Mouse (Mus musculus): Measurements from ENCODE around the gene Tmod2. TPM values are rescaled to one million over a fixed set of nuclear protein-coding genes. Genes with fewer than 3 reads are reported as not detected.

Tmod2 gene
- polyA plus RNA-seq, 1 experiment from 2014 or later = 22.8 TPM

DNA sequence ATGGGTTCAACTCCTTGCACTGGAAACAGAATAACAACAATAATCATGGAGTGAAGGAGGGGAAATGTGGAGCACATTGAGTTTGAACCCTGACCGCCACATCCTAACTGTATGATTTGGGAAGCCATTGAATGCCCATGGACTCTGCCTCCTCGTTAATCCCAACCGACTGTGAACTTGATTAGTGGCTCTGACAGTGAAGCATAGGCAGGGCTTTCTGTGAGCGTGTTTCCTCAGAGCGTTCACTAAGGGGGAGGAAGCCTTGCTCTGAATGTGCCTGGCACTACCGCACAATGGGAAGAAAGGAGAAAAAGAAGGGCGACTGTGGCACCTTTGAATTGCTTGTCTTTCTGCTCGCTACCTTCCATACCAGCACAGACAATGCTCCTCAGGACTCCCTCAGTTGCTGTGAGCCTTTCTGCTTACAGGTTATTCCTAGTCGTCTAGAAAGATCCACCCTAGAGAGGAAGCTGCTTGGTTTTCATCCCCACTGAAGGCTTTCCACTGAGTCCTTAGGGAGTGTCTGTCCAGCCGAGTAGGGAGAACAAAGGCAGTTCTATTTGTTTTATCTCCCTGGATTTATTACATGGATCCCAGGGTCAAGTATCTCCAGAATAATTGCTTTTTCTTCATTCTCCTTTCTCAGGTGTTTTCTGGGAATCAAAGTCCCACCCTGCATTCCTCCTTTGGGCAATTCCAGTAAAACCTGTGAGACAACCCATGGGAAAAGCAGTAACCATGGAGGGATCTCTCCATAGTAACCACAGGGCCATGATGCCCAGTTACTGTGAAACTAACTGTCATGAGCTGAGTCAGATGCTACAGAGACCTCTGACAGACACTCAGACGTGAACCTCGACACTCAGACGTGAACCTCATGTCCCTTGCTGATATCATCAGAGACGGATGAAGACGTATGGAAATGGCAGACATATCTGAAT, 21.0 kb downstream of the Tmod2 start:
- Histone ChIP-seq H3K9ac (ENCODE audit: low read depth, low read length) (no peak overlapping the region), H3K4me2 (replicated peaks; ENCODE audit: low read depth, low read length) (no peak overlapping the region), H3K4me3 (ENCODE audit: low read length) (no peak overlapping the region), H3K27ac (ENCODE audit: low read depth, low read length) (no peak overlapping the region), H3K36me3 (ENCODE audit: control insufficient read depth, insufficient read depth, low read length) (no peaks in the 10 kb centered on the region), H3K27me3 (ENCODE audit: control insufficient read depth, insufficient read depth, low read length) (no peaks in the 10 kb centered on the region), H3K9me3 (ENCODE audit: control insufficient read depth, low read length) (no peaks in the 10 kb centered on the region), H3K4me1 (ENCODE audit: control insufficient read depth, insufficient read depth, low read length) (no peaks in the 10 kb centered on the region)
- no peak for ATAC-seq (ENCODE audit: low FRiP score, low TSS enrichment)
- WGBS = 74% methylated on average over 15 of the region's 15 CpGs

DNA sequence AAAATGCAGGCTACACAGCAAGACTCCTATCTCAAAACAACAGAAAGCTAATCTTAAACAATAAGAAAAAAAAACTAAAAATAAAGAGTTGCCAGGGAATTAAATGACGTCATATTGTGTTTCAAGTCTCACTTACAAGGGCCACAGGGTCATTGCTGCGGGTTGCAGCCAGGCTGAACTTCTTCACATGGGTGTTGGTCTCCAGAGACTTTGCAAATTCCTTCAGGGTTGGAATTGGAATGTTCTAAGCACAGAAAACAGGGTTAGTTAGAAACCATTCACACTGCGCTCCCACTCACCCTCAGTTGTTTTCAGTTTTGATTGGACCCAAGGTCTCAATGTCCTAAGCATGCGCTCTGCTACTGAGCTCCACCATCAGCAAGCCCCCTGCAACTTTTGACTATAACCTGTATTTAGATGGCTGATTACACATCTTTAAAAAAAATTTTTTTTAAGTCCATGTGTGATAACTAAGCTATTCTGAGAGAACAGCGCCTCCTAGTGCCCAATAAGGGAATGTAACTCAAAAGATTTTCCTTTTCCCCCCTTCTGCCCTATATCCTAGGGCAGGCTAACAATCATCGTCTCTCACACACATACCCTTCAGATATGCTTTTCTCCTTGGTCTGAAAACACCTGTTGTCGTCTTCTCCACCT, 29.3 kb downstream of the Tmod2 start:
- Histone ChIP-seq H3K27me3 (ENCODE audit: control insufficient read depth, insufficient read depth, low read length) (no peaks in the 10 kb centered on the region), H3K9me3 (ENCODE audit: control insufficient read depth, low read length) (no peaks in the 10 kb centered on the region), H3K9ac (ENCODE audit: low read depth, low read length) (no peak overlapping the region), H3K36me3 (ENCODE audit: control insufficient read depth, insufficient read depth, low read length) (no peaks in the 10 kb centered on the region), H3K4me2 (replicated peaks; ENCODE audit: low read depth, low read length) (no peak overlapping the region), H3K27ac (ENCODE audit: low read depth, low read length) (no peak overlapping the region), H3K4me1 (ENCODE audit: control insufficient read depth, insufficient read depth, low read length) (no peaks in the 10 kb centered on the region), H3K4me3 (ENCODE audit: low read length) (no peak overlapping the region)
- WGBS = 49% methylated on average over 7 of the region's 7 CpGs
- ATAC-seq (ENCODE audit: low FRiP score, low TSS enrichment) = peak; percentile 37; the same call in 1 of the 2 replicates

DNA sequence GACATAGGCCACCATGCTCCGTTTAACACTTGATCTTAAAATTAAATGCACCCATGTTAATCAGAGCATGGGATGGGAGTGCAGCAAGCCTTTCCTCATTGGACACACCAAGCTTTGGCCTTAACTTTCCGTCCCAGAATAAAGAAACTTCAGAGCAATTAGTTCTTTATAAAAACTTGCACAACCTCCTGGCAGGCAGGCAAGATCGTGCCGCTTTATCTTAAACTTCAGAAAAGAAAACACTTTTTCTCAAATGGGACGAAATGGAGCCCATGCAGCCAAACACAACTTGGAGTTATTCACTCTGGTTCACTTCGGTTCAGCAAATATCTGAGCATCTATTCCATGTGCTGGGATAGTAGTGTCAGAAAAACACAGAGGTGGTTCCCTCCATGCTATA, 31.8 kb downstream of the Tmod2 start:
- ATAC-seq (ENCODE audit: low FRiP score, low TSS enrichment) = no peak
- WGBS = 81% methylated on average over 6 of the region's 6 CpGs
- H3K9ac ChIP-seq (ENCODE audit: low read depth, low read length) = no peak overlapping the region

DNA sequence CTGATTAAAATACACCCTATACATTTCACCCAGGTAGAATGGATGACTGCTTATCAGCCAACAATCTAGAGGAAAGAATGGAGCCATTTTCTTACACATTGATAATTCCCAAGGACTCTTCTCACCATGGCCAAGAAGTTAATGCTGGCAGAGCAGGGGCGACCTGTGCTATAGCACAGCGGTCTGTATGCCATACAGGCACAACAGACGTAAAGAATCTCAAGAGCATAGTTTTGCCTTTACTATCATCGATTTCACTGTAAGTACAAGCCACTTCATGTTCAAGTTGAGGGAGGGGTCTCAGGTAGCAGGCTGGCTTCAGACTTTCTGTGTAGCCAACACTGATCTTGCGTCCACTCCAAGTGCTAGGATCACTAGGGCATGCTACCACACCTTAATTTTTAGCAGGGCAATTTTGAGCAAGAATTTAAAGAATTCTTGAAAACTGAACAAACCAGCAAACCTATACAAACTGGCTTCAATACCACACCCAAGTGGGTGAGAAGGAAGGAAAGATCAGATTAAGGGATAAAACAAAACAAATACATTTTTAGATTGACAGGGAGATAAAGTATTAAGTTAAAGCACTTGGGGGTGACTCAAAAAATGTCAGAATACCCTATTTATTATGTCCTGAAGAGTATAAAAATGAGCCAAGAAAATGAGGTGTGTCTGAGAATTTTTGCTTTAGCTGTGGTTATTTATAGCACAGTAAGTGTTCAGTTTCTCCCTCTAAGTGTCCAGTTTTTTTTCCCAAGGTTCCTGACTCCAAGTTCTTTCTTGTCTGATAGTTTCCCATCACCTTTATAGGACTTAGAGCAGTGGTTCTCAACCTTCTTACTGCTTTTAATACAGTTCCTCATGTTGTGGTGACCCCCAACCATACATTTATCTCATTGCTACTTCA, 39.8 kb downstream of the Tmod2 start:
- ATAC-seq (ENCODE audit: low FRiP score, low TSS enrichment) = no peak
- Histone ChIP-seq H3K27ac (ENCODE audit: low read depth, low read length) (no peak overlapping the region), H3K36me3 (ENCODE audit: control insufficient read depth, insufficient read depth, low read length) (no peaks in the 10 kb centered on the region), H3K4me2 (replicated peaks; ENCODE audit: low read depth, low read length) (no peak overlapping the region), H3K4me3 (ENCODE audit: low read length) (no peak overlapping the region), H3K9ac (ENCODE audit: low read depth, low read length) (no peak overlapping the region), H3K9me3 (ENCODE audit: control insufficient read depth, low read length) (no peaks in the 10 kb centered on the region), H3K27me3 (ENCODE audit: control insufficient read depth, insufficient read depth, low read length) (no peaks in the 10 kb centered on the region), H3K4me1 (ENCODE audit: control insufficient read depth, insufficient read depth, low read length) (no peaks in the 10 kb centered on the region)
- 91% methylated on average over 5 of the region's 5 CpGs for WGBS

More for the DNA sequence above, 31.8 kb downstream of the Tmod2 start:
- Histone ChIP-seq H3K27ac (ENCODE audit: low read depth, low read length) (no peak overlapping the region), H3K9me3 (ENCODE audit: control insufficient read depth, low read length) (no peaks in the 10 kb centered on the region), H3K4me1 (ENCODE audit: control insufficient read depth, insufficient read depth, low read length) (no peaks in the 10 kb centered on the region), H3K27me3 (ENCODE audit: control insufficient read depth, insufficient read depth, low read length) (no peaks in the 10 kb centered on the region), H3K36me3 (ENCODE audit: control insufficient read depth, insufficient read depth, low read length) (no peaks in the 10 kb centered on the region), H3K4me3 (ENCODE audit: low read length) (no peak overlapping the region), H3K4me2 (replicated peaks; ENCODE audit: low read depth, low read length) (no peak overlapping the region)

DNA sequence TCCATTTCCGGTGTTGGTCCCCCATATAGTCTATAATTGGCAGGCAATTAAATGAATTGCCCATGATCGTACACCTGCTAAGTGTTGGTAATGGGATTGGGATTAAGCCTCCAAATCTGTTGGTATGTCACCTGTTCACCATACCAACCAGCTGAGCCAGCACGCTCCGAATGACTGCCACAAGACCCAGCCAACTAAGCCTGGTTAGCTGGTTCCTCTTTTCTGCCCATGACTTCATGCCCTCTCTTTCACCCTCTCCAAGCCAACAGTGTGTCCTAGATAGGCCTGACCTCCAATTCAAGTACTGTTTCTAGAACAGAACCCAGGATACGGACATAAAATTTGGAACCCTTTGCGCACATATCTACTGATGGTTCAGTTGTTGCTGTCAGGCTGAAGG, 42.7 kb downstream of the Tmod2 start:
- WGBS = 91% methylated on average over 6 of the region's 6 CpGs
- H3K4me2 ChIP-seq (replicated peaks; ENCODE audit: low read depth, low read length) = no peak overlapping the region
- H3K4me3 ChIP-seq (ENCODE audit: low read length) = no peak overlapping the region
- H3K36me3 ChIP-seq (ENCODE audit: control insufficient read depth, insufficient read depth, low read length) = no peaks in the 10 kb centered on the region
- H3K27me3 ChIP-seq (ENCODE audit: control insufficient read depth, insufficient read depth, low read length) = no peaks in the 10 kb centered on the region
- no peaks in the 10 kb centered on the region for H3K9me3 ChIP-seq (ENCODE audit: control insufficient read depth, low read length)
- H3K9ac ChIP-seq (ENCODE audit: low read depth, low read length) = no peak overlapping the region
- ATAC-seq (ENCODE audit: low FRiP score, low TSS enrichment) = no peak
- H3K27ac ChIP-seq (ENCODE audit: low read depth, low read length) = no peak overlapping the region
- H3K4me1 ChIP-seq (ENCODE audit: control insufficient read depth, insufficient read depth, low read length) = no peaks in the 10 kb centered on the region

DNA sequence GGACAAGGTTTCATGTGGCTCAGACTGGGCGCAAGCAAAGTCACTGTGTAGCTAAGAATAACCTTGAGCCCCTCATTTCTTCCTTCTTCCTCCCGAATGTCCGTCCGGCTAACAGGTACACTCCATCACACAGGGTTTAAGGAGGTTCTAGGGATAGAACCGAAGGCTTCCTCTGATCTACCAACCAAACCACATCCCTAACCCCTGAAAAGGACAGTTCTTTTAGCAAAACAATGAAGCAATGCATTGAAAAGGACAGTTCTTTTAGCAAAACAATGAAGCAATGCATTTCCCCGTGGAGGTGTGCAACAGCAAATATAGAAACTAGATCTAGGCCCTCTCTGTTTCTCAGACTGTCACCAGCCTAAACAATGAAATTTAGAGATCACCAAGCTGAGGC, 46.2 kb downstream of the Tmod2 start:
- Histone ChIP-seq H3K36me3 (ENCODE audit: control insufficient read depth, insufficient read depth, low read length) (no peaks in the 10 kb centered on the region), H3K27ac (ENCODE audit: low read depth, low read length) (no peak overlapping the region), H3K9ac (ENCODE audit: low read depth, low read length) (no peak overlapping the region), H3K4me1 (ENCODE audit: control insufficient read depth, insufficient read depth, low read length) (no peaks in the 10 kb centered on the region), H3K4me3 (ENCODE audit: low read length) (no peak overlapping the region), H3K4me2 (replicated peaks; ENCODE audit: low read depth, low read length) (no peak overlapping the region), H3K9me3 (ENCODE audit: control insufficient read depth, low read length) (no peaks in the 10 kb centered on the region), H3K27me3 (ENCODE audit: control insufficient read depth, insufficient read depth, low read length) (no peaks in the 10 kb centered on the region)
- no peak for ATAC-seq (ENCODE audit: low FRiP score, low TSS enrichment)
- 83% methylated on average over 6 of the region's 6 CpGs for WGBS

DNA sequence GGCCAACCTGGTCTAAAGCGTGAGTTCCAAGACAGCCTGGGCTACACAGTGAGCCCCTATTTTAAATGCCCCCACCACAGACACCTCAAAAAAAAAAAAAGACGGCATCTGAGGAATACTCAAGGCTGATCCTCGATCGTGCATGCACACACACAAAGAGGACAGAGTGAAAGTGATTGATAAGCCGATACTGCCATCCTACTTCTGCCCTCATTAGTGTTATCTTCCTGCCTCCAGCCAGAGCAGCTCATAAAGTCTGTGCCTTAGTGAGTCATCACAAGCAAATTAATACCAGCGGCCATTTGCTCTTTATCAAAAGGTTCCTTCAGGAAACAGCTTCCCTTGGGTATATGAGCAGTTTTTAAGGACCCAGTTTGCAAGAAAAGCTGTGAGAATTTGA, 47.5 kb downstream of the Tmod2 start:
- H3K27ac ChIP-seq (ENCODE audit: low read depth, low read length) = no peak overlapping the region
- no peak for ATAC-seq (ENCODE audit: low FRiP score, low TSS enrichment)
- no peak overlapping the region for H3K4me2 ChIP-seq (replicated peaks; ENCODE audit: low read depth, low read length)
- H3K36me3 ChIP-seq (ENCODE audit: control insufficient read depth, insufficient read depth, low read length) = no peaks in the 10 kb centered on the region
- no peak overlapping the region for H3K4me3 ChIP-seq (ENCODE audit: low read length)
- 79% methylated on average over 6 of the region's 6 CpGs for WGBS
- H3K4me1 ChIP-seq (ENCODE audit: control insufficient read depth, insufficient read depth, low read length) = no peaks in the 10 kb centered on the region
- no peaks in the 10 kb centered on the region for H3K27me3 ChIP-seq (ENCODE audit: control insufficient read depth, insufficient read depth, low read length)
- H3K9ac ChIP-seq (ENCODE audit: low read depth, low read length) = no peak overlapping the region
- no peaks in the 10 kb centered on the region for H3K9me3 ChIP-seq (ENCODE audit: control insufficient read depth, low read length)

DNA sequence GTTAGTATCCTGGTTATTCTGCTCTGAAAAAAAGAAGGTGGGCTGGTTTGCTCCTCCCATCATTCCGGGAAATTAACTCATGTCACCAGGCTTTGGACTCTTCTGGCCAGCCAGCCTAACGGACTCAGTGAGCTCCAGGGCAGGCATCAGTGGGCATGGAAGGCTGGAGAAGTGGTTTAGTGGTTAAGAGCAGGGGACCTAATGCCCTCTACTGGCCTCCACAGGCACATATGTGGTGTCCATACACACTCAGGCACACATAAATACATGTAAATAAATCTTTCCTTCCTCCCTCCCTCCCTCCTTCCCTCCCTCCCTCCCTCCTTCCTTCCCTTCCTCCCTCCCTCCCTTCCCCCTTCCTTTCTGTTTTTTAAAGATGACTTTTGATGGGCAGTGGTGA, 47.9 kb downstream of the Tmod2 start:
- Histone ChIP-seq H3K4me2 (replicated peaks; ENCODE audit: low read depth, low read length) (no peak overlapping the region), H3K9me3 (ENCODE audit: control insufficient read depth, low read length) (no peaks in the 10 kb centered on the region), H3K27ac (ENCODE audit: low read depth, low read length) (no peak overlapping the region), H3K36me3 (ENCODE audit: control insufficient read depth, insufficient read depth, low read length) (no peaks in the 10 kb centered on the region), H3K27me3 (ENCODE audit: control insufficient read depth, insufficient read depth, low read length) (no peaks in the 10 kb centered on the region), H3K9ac (ENCODE audit: low read depth, low read length) (no peak overlapping the region), H3K4me1 (ENCODE audit: control insufficient read depth, insufficient read depth, low read length) (no peaks in the 10 kb centered on the region), H3K4me3 (ENCODE audit: low read length) (no peak overlapping the region)
- no peak for ATAC-seq (ENCODE audit: low FRiP score, low TSS enrichment)
- WGBS = 51% methylated on average over 2 of the region's 2 CpGs
